ENCODE assay signal across 19 mouse cellular contexts in genomic region chr3:79449361-79449760, GRCm38 (mm10).
DNase-seq lines count a peak whose midpoint lies in the region; ATAC-seq lines count a peak whose summit lies in the region.
"Had no signal": no experiment of that assay in that cellular context is flagged by ENCODE, and none has a peak within 500 bp of the region (broad histone marks: within the 10 kb centered on the region; RNA-seq: fewer than 3 reads in every experiment).

No protein-coding gene starts in this region.

- no peak overlapping the region for H3K4me2 ChIP-seq in forebrain, embryonic 11.5 days (ENCODE audit: low read depth, low read length, severe bottlenecking)
- H3K4me2 ChIP-seq in kidney, embryonic 16.5 days (replicated peaks; ENCODE audit: low read depth, low read length) = no peak overlapping the region
- H3K4me2 ChIP-seq: embryonic facial prominence, embryonic 13.5 days; heart, embryonic 13.5 days; hindbrain, embryonic 12.5 days had no signal

- H3K4me1 ChIP-seq in forebrain, embryonic 10.5 days = peaks cover 21% of the 10 kb centered on the region
- H3K4me1 ChIP-seq in forebrain, embryonic 11.5 days (replicated peaks; ENCODE audit: control insufficient read depth, insufficient read depth, low read length) = peaks cover 3% of the 10 kb centered on the region; the same call in 1 of the 2 replicates
- H3K4me1 ChIP-seq in kidney, embryonic 16.5 days (ENCODE audit: insufficient read depth, low read length) = peaks cover 6% of the 10 kb centered on the region; the same call in 1 of the 2 replicates
- H3K4me1 ChIP-seq: heart, embryonic 13.5 days had no signal

- 0 out of 2 replicates have a peak, but pooled peaks cover 4% of the 10 kb centered on the region for H3K36me3 ChIP-seq in forebrain, embryonic 10.5 days (replicated peaks)
- no peaks in the 10 kb centered on the region for H3K36me3 ChIP-seq in forebrain, embryonic 11.5 days (ENCODE audit: control insufficient read depth, insufficient read depth, low read length)
- no peaks in the 10 kb centered on the region for H3K36me3 ChIP-seq in kidney, embryonic 16.5 days (ENCODE audit: insufficient read depth, low read length)
- H3K36me3 ChIP-seq: embryonic facial prominence, embryonic 13.5 days; heart, embryonic 13.5 days; hindbrain, embryonic 12.5 days had no signal

- WGBS in forebrain, embryonic 10.5 days = 69% methylated on average over 7 of the region's 7 CpGs
- WGBS in forebrain, embryonic 11.5 days = 78% methylated on average over 7 of the region's 7 CpGs
- WGBS in kidney, embryonic 16.5 days = 26% methylated on average over 7 of the region's 7 CpGs

- no peak for ATAC-seq in forebrain, embryonic 11.5 days (replicated peaks; ENCODE audit: low FRiP score)
- ATAC-seq in kidney, embryonic 16.5 days (ENCODE audit: low FRiP score, low TSS enrichment) = 0 out of 2 replicates have a peak, but pooled peaks have one; percentile 15
- ATAC-seq: forebrain, embryonic 14.5 days; hindbrain, postnatal 0 days had no signal

- H3K4me3 ChIP-seq in forebrain, embryonic 10.5 days = no peak overlapping the region
- no peak overlapping the region for H3K4me3 ChIP-seq in forebrain, embryonic 11.5 days (ENCODE audit: low read depth, low read length)
- no peak overlapping the region for H3K4me3 ChIP-seq in kidney, embryonic 16.5 days (ENCODE audit: low read length)
- H3K4me3 ChIP-seq: embryonic facial prominence, embryonic 13.5 days; heart, embryonic 13.5 days; hindbrain, embryonic 12.5 days had no signal

- H3K9ac ChIP-seq in forebrain, embryonic 11.5 days (ENCODE audit: low read length) = no peak overlapping the region
- H3K9ac ChIP-seq in kidney, embryonic 16.5 days (replicated peaks; ENCODE audit: low read length) = no peak overlapping the region
- H3K9ac ChIP-seq: embryonic facial prominence, embryonic 13.5 days; heart, embryonic 13.5 days; hindbrain, embryonic 12.5 days had no signal

- H3K9me3 ChIP-seq in forebrain, embryonic 10.5 days = no peaks in the 10 kb centered on the region
- no peaks in the 10 kb centered on the region for H3K9me3 ChIP-seq in forebrain, embryonic 11.5 days (ENCODE audit: control insufficient read depth, low read length)
- H3K9me3 ChIP-seq in kidney, embryonic 16.5 days (ENCODE audit: low read length) = no peaks in the 10 kb centered on the region
- H3K9me3 ChIP-seq: embryonic facial prominence, embryonic 13.5 days; heart, embryonic 13.5 days; hindbrain, embryonic 12.5 days had no signal

- DNase-seq in forebrain, embryonic 10.5 days (ENCODE audit: extremely low spot score, low spot score) = no peak
- DNase-seq in forebrain, embryonic 11.5 days (ENCODE audit: low spot score) = no peak
- DNase-seq in kidney, postnatal 10 days = no peak
- peak; percentile 37 for DNase-seq in embryo, embryonic 11 days
- no peak for DNase-seq in frontal cortex, adult 2 months (ENCODE audit: extremely low spot score in 1 of 2, low spot score in 1 of 2)
- no peak for DNase-seq in spleen, postnatal 14 days (ENCODE audit: low spot score in 2 of 2)
- DNase-seq: adrenal gland, postnatal 10 days; cerebellum, adult 11 months; cerebellum, adult 8-10 months; cerebellum, postnatal 14 days; gastrocnemius, postnatal 36 days; heart, adult 11 months; heart, postnatal 36 days had no signal

- no peaks in the 10 kb centered on the region for H3K27me3 ChIP-seq in forebrain, embryonic 10.5 days (ENCODE audit: poor library complexity, severe bottlenecking)
- H3K27me3 ChIP-seq in forebrain, embryonic 11.5 days (ENCODE audit: control insufficient read depth, insufficient read depth, low read length) = no peaks in the 10 kb centered on the region
- no peaks in the 10 kb centered on the region for H3K27me3 ChIP-seq in kidney, embryonic 16.5 days (ENCODE audit: insufficient read depth, low read length)
- H3K27me3 ChIP-seq: embryonic facial prominence, embryonic 13.5 days; heart, embryonic 13.5 days; hindbrain, embryonic 12.5 days had no signal

- H3K27ac ChIP-seq in forebrain, embryonic 10.5 days = 0 out of 2 replicates have a peak overlapping the region, but pooled peaks have one; percentile 40
- no peak overlapping the region for H3K27ac ChIP-seq in forebrain, embryonic 11.5 days (ENCODE audit: low read depth, low read length)
- no peak overlapping the region for H3K27ac ChIP-seq in kidney, embryonic 16.5 days (ENCODE audit: low read length)
- H3K27ac ChIP-seq: embryonic facial prominence, embryonic 13.5 days; heart, embryonic 13.5 days; hindbrain, embryonic 12.5 days; hindbrain, postnatal 0 days had no signal
